Mouse (Mus musculus) adrenal gland, adult 2 months (tissue): ENCODE data around the gene Spi1. TPM values are rescaled to one million over a fixed set of nuclear protein-coding genes. Genes with fewer than 3 reads are reported as not detected.
"Not testable (repeated sequence)": the region's sequence is repeated elsewhere in the genome, so short reads cannot be mapped to it uniquely, and the experiment has no call there.

ENCODE experiments used
- DNase-seq: peaks from one replicate; pipeline ENCODE4 v3.0.0; 2021
- polyA plus RNA-seq: library from polyadenylated mRNA; depleted of rRNA; stranded (reverse); fragments of >200 nt; gene quantifications from 2 replicates; pipeline ENCODE4 v1.2.3, GENCODE M21; 2012
- total RNA-seq, 2 experiments: library from RNA; stranded (reverse); gene quantifications; 2 replicates each; pipeline ENCODE4 v1.2.3; 2021

Spi1 gene
- total and polyA plus RNA-seq, 3 experiments = 5.0 to 17.6 (median 7.1) TPM

DNA sequence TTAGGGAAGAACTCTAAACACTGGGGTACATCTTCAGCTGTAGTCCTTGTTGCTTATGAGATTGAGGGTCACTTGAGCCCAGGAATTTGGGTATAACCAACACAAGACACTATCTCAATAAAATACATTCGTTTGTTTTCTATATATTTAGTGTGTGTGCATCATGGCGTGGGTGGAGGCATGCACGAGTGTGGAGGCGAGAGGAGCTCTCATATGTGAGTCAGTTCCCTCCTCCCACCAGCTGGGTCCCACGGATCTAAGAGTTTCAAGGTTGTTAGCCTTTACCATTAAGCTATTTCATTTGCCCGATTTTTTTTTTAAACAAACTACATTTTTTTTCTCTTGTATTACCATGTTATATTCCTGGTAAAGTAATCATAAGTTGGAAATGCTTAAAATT, 8.6 kb downstream of the Spi1 start:
- no peak for DNase-seq

DNA sequence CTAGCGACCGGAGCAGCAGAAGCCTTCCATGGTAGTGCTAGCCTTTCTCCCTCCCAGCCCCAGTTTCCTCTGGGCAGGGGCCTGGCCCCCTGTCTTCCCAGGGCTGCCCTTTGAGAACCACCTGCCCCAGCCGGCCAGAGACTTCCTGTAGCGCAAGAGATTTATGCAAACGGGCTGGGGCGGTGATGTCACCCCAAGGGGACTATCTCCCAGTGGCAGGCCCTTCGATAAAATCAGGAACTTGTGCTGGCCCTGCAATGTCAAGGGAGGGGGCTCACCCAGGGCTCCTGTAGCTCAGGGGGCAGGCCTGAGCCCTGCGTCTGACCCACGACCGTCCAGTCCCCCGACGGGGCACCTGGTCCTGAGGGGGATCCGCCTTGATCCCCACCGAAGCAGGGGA, 14.3 kb downstream of the Spi1 start:
- DNase-seq = peak; percentile 28

DNA sequence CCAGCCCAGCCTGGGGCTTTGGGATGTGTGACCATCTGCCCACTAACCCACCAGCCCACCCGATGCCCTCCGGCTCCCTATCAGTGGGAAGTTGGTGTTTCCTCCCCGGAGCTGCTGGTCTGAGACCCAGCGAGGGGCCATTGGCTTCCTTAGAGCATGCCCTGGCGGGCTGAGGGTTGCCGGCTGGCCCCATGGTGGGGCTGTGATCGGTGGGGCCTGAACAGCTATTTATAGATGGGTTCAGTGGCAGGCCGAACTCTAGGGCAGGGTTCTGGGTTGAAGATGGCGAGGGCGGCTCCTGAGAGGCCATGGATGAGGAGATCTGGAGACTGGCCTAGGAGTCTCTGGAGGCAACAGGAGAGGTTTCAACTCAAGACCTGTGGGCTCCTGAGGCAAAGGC, 14.8 kb downstream of the Spi1 start:
- no peak for DNase-seq

DNA sequence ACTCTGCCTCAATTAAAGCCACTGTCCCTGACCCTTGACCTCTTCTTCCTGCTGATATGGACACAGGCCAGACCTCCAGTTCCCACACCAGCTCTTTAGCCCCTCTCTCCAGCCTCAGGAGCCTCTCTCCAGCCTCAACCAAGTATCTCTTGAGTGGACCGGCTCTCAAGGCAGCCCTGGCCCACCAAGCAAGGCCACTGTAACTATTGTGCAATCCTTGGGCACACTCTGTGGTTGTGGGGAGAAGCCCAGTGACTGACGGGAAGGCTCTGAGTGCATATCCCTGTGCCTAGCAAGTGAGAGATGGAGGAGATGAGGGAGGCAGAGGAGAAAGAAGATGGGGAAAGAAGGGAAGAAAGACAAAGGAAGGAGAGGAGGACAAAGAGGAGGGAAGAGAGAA, 16.0 kb downstream of the Spi1 start:
- DNase-seq = peak; percentile 73

DNA sequence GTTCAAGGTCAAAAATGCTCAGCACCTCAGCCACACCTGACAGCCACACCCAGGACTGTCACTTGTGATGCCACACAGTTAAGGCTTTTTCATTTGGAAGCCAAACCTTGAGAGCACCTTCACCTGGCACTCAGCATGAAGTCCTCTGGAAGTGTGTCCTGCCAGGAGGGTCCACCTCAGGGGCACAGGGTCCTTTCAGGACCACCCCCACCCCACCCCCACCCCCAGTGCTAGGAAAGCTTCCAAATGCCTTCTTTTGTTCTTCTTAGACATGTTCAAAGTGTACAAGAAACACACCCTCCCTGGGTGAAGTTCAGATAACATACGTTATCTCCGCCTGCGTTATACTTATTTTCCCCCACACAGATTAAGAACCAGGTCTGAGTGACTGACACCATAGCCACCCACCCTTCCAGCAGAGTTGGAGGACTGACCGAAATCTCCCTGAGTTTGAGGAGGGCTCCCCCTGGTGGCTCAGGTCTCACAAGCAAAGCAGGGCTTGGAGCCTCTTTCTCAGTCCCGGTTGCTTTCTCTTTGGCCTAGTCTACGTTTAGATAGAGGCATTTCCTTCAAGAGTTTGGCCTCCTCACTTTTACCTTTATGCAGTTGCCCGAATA, 19.0 kb downstream of the Spi1 start:
- DNase-seq = peak; percentile 89

DNA sequence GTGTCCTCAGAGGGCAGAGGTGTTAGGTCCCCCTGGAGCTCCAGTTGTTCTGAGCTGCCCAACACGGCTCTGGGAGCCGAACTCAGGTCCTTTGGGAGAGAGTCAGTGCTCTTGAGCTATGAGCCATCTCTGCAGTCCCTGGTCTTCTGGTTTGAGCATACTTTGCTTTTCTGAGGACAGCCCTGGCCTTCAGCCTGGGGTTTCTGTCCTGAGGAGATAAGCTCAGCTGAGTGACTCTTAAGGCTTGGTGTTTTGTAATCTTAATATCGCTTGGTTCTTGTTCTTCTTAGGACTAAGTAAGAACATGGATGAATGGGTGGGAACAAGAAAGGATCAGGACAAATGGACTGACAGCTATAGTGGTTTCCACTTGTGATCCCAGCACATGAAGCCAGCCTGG, 26.0 kb downstream of the Spi1 start:
- no peak for DNase-seq

DNA sequence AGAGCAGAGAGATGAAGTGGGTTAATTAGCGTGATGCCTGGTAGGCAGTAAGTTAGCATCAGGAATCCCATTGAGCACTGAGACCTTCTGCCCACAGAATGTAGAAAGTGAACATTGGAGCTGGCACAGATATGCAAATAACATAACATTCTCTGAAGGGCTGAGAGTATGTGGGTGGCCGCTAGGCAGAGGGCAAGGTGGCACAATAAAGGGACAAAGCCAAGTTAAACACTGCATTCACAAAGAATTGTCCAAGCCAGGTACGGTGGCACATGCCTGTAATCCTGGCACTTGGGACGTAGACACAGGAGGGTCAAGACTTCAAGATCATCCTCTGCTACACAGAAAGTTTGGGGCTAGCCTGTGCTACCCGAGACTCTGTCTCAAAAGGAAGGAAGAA, 27.1 kb downstream of the Spi1 start:
- no peak for DNase-seq

DNA sequence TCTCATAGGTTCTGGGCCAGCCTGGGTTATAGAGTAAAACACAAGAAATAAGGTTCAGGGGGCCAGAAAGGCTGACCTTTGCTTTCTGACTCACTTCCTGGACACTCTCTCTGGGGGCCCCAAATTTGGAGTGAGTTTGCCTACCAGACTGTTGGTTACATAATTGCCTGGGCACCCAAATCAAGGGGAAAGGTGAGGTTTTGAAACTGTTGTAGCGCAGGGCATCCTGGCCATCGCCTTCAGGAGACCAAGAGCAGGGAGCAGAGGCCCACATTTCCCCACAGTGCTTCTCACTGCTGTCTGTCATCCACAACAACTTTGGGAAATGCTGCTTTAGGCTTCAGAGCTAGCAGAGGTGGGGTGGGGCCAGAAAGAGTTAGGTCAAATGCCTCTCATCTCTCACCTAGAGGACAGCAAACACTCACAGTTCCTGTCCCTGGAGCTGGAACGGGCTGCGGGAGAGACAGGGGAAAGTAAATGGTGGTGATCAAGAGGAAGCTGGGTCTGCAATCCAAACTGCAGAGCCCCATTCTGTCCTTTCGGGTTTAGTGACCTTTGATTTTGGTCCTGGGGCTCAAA, 27.7 kb downstream of the Spi1 start:
- peak; percentile 33 for DNase-seq

DNA sequence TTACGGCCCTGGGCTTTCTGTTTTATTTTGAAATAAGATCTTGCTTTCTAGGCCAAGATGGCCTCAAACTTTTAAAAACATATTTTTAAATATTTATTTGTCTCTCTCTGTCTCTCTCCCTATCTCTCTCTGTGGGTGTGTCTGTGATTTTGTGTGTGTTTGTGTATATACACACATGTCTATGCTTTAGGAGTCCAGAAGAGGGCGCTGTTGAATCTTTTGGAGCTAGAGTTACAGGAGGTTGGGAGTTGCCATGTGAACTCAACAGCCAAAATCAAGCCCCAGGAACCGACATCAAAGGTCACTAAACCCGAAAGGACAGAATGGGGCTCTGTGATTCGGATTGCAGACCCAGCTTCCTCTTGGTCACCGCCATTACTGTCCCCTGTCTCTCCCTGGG, 28.2 kb downstream of the Spi1 start:
- no peak for DNase-seq

DNA sequence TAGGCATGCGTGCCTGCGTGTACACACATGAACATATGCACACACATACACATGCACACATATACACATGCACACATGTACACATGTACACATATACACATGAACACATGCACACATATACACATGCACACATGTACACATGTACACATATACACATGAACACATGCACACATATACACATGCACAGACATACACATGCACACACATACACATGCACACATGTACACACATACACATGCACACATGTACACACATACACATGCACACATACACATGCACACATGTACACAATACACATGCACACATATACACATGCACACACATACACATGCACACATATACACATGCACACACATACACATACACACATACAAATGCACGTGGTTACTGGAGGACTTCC, 29.6 kb downstream of the Spi1 start:
- DNase-seq = not testable (repeated sequence)

DNA sequence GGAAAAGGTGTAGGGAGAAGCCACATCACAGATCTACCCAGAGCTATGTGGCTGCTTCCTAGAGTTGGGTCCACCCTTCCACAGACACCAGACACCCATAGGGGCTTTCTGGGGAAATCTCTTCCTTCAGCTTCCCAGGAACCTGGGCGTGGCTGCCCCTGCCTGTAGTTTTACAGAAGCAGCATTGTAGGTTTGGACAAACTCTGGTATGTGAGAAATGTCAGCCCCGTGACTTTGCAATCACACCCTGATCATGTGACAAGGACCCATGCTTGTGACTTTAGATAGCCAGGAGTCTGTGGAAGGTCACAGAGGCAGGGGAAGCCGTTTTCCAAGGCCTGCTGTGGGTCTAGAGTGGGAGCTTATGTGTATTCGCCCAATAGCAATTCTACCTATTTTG, 30.3 kb downstream of the Spi1 start:
- DNase-seq = no peak

DNA sequence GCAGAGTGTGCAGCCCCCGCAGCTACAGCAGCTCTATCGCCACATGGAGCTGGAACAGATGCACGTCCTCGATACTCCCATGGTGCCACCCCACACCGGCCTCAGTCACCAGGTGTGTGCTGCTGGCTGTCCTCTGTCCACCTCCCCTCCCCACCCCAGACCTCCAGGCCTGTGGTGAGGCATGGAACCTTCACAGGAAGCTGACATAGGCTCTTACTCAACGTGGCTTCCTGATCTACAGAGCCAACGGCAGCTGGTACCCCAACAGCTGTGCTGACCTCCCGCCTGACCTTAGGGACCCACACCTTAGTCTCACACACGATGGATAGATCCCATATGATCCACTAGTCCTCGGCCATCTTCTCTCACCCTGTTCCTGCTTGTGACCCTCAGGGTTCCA, 31.1 kb downstream of the Spi1 start:
- no peak for DNase-seq

DNA sequence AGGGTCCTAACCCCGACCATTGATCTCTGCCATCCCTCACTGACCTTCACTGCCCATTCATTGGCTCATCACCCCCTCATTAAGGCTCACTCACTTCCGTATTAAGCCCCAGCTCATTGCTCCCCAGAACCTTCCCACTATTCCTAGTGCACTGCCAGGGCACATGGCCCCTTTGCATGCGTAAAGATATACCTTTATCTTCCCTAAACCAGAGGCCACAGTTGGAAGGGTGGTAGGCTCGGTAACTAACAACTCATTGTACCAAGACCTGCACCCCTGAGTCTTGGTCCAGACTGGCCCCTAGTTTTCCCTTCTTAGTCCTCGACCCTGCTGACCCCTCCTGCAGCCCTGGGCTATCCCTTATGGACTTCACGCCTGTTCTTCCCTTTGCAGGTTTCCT, 31.7 kb downstream of the Spi1 start:
- no peak for DNase-seq

DNA sequence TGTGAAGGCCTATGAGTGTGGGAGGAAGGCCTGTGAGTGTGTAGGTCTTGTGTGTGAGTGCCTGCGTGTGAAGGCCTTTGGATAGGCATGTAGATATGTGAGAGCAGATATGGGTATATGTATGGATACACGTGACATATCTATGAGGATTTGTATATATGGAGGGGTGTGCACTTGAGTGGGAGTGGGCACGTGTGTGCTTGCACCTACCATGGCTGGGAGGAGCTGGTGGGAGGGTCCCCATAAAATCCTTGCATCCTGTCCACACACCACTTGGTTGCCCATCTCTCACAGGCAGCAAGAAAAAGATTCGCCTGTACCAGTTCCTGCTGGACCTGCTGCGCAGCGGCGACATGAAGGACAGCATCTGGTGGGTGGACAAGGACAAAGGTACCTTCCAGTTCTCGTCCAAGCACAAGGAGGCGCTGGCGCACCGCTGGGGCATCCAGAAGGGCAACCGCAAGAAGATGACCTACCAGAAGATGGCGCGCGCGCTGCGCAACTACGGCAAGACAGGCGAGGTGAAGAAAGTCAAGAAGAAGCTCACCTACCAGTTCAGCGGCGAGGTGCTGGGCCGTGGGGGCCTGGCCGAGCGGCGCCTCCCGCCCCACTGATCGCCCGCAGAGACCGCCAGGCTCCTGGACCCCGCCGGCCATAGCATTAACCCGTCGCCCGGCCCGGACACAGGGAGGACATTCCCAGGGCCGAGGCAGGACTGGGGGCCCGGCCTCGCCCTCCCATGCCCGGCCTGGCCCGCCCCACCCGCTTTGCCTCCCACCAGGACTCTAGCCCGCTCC, 32.8 kb downstream of the Spi1 start:
- DNase-seq = peak; percentile 96

DNA sequence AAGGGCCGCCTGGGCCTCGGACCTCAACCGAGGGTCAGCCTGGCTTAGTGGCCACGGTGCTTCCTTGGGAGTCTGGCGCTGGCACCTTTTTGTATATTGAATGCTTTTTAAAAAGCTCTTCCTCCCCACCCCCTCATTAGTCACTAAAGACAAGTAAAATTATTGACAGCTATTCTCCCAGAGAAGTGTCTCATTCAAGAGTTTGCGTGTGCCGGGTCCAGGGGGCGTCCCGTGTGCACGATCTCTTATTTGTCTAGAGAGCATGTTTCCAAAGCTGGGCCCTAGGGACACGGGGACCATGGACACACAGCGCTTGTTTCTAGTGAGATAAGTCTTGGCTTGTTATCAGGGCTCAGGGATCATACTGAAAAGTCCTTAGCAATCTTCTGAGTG, 33.4 kb downstream of the Spi1 start:
- DNase-seq = no peak

DNA sequence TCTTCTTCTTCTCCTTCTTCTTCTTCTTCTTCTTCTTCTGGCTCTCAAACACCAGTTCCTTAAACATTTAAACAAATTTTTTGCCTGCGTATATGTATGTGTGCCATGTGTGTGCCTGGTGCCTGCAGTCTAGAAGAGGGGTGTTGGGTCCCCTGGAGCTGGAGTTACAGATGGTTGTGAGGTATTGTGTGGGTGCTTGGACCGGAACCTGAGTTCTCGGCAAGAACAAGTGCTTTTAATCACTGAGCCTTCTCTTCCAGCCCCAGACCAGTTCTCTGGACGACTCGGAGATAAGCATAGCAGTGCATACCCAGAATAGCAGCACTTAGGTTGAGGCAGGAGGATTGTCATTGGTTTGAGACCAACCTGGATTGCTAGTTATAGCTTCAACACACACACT, 34.7 kb downstream of the Spi1 start:
- DNase-seq = no peak

DNA sequence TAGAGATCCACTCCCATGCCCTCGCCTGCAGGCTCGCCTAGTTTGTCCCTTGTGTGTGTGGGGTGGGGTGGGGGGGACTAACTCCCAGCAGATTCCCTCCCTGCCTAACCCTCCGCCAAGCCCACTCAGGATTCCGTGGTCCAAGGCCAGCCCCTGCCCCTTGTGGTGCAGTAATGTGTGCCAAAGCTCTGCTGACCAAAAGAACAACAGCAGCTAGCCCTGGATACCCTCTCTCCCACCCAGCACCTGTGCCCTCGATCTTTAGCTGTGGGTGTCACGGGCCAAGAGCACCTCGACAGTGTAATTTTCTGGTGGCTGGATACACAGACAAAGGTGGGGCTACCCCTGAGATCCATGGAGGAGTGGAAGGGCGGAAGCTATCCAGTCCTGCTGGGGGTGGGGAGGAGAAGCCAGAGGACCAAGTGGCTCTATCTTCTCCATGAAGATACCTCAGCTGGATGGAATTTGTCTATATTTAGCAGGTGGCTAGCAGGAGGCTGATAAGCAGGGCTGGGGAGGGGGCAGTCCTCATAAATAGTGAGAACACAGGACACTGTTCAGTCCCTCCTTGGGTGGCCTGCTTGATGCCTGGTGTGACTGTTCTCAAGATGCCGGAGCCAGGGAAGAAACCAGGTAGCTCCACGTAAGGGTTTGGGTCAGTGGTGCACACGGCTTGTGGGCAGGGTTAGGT, 35.5 kb downstream of the Spi1 start, which contains the start of gene Mybpc3:
Gene Mybpc3, plus strand, starts transcription at position 560 of the 691 bp plus-strand sequence.
- DNase-seq = no peak

DNA sequence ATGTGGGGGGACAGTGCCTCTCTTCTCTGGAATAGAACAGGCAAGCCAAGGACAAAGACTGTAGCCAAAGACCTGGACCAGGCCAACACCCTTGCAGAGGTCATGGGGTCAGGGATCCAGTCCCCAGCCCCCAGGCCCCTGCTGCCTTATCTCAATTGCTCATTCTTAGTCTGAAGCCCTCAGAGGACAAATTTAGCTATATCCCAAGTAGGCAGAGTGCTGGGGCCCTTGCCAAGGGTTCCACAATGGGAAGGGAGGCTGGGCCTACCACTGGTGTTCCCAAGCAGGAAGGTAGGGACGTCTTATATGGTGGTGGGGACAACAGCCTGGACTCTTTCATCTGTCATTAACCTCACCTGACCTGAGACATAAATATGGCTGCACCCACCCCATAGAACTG, 36.5 kb downstream of the Spi1 start:
- DNase-seq = no peak

DNA sequence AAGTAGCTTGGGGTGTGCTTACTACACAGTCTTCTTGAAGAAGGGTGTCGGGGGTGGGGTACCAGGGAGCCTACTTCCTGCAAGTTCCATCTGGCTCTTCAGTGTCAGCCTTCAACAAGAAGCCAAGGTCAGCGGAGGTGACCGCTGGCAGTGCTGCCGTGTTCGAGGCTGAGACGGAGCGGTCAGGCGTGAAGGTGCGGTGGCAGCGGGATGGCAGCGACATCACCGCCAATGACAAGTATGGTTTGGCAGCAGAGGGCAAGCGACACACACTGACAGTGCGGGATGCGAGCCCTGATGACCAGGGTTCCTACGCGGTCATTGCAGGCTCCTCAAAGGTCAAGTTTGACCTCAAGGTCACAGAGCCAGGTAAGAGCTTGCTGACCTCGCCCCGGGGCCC, 36.9 kb downstream of the Spi1 start:
- no peak for DNase-seq

DNA sequence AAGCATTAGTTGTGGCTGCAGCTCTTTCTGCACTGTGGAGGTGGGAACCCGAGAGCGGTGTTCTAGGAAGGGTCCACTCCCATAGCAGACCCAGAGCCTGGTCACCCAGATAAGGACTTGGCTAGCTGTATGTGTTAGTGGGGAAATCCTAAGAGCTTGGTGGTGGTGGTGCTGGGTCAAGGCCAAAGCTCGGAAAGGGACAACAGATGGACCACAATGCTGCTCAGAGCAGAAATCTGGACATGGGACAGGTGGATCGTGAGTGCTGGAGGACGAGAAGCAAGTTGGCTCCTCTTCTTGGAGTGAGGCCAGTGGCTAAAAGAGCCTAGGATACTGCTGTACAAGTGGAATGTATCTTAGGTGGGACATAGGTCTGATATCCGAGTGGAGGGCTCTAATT, 37.4 kb downstream of the Spi1 start:
- no peak for DNase-seq

DNA sequence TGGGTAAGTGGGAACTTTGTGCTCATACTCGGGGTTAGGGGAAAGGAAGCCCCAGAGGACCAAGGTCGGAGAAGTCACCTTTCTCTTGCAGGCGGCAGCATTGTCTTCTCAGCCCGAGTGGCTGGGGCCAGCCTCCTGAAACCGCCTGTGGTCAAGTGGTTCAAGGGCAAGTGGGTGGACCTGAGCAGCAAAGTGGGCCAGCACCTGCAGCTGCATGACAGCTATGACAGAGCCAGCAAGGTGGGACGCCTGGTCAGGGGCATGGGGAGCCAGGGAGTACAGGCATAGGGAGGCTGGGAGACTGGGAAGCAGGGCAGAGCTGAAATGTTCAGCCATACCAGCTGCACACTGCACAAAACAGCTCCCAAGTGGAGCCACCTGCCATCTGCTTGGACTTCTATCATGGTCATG, 38.1 kb downstream of the Spi1 start:
- no peak for DNase-seq

DNA sequence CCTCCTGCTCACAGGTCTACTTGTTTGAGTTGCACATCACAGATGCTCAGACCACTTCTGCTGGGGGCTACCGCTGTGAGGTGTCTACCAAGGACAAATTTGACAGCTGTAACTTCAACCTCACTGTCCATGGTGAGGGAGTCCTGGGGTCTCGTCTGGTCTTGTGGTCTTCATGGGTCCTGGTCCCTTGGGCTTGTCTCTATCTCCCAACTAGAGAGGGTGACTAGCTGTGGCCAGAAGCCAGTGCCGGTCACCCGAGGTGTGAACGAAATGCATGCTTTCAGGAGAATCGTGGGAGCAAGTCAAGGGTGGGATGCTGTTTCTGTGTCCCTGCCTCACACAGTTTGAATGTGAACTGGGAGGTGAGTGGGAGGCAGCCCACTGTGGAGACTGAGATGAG, 38.8 kb downstream of the Spi1 start:
- DNase-seq = no peak

DNA sequence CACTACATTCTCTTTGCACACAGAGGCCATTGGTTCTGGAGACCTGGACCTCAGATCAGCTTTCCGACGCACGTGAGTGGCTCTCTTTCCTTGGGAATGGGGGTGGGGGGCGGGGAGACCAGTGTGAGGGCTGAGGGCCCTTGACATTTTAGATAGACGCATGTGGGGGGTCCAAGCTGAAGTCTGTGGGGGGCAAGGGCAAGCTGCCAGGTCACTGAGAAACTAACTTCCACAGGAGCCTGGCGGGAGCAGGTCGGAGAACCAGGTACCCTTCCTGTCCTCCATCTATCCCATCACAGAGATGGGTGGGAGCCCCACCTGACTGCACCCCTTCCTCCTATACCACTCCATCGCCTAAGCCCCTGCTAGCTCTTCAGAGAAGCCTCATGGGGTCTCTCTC, 39.3 kb downstream of the Spi1 start:
- DNase-seq = no peak
